Mouse (Mus musculus) heart, embryonic 12.5 days (tissue): ENCODE measurements around the gene Kcnk6. TPM values are rescaled to one million over a fixed set of nuclear protein-coding genes. Genes with fewer than 3 reads are reported as not detected.
A peak's percentile ranks its signal among the peaks of the same experiment; 100 is the strongest.
"Not testable (repeated sequence)": the region's sequence is repeated elsewhere in the genome, so short reads cannot be mapped to it uniquely, and the experiment has no call there.

Experiments used
- ATAC-seq: fragments of 200-750 bp; cut with Nextera tagmentation; 2 replicates; pipeline ENCODE4 v1.8.0; 2017; ENCODE audit warnings: moderate TSS enrichment, moderate library complexity; ENCODE audit not compliant: insufficient number of reproducible peaks, low FRiP score
- H3K27ac ChIP-seq: fragments of 300-500 bp; sonication (generic); 2 replicates; pipeline ENCODE4 v1.5.1; 2016; ENCODE audit warnings: mild to moderate bottlenecking, moderate library complexity; ENCODE audit not compliant: poor library complexity, severe bottlenecking
- H3K27me3 ChIP-seq: fragments of 300-500 bp; sonication (generic); replicated peaks from 2 replicates; pipeline ENCODE4 v1.6.1; 2016; ENCODE audit warnings: mild to moderate bottlenecking, moderate library complexity
- H3K36me3 ChIP-seq: fragments of 300-500 bp; sonication (generic); 2 replicates; pipeline ENCODE4 v1.6.1; 2016; ENCODE audit warnings: mild to moderate bottlenecking, moderate library complexity
- H3K4me1 ChIP-seq: fragments of 300-500 bp; sonication (generic); replicated peaks from 2 replicates; pipeline ENCODE4 v1.6.1; 2016; ENCODE audit warnings: mild to moderate bottlenecking
- H3K4me2 ChIP-seq: fragments of 300-500 bp; sonication (generic); 2 replicates; pipeline ENCODE4 v1.6.1; 2016; ENCODE audit warnings: mild to moderate bottlenecking, moderate library complexity
- H3K4me3 ChIP-seq: fragments of 300-500 bp; sonication (generic); 2 replicates; pipeline ENCODE4 v1.5.1; 2016; ENCODE audit warnings: mild to moderate bottlenecking
- H3K9ac ChIP-seq: fragments of 300-500 bp; sonication (generic); 2 replicates; pipeline ENCODE4 v1.6.1; 2016; ENCODE audit warnings: mild to moderate bottlenecking, moderate library complexity
- H3K9me3 ChIP-seq: fragments of 300-500 bp; sonication (generic); replicated peaks from 2 replicates; pipeline ENCODE4 v1.6.1; 2016; ENCODE audit warnings: mild to moderate bottlenecking, moderate library complexity
- WGBS: fragments of 180-500 bp; shearing (Covaris S2); methylation state at CpG from one replicate; pipeline ENCODE4 v1.1.7; 2016; 5-methylcytosine and 5-hydroxymethylcytosine counted together
- polyA plus RNA-seq: library from polyadenylated mRNA; unstranded; fragments of >200 nt; fragmentation: Nextera tagmentation; extraction: Ambion mirVana; gene quantifications from 2 replicates; pipeline ENCODE4 v1.2.1, GENCODE M21; 2016

Gene Kcnk6
- polyA plus RNA-seq, 1 experiment from 2014 or later = 3.4 TPM

- Histone ChIP-seq H3K4me2 (no peak overlapping the region), H3K4me3 (no peak overlapping the region), H3K9ac (no peak overlapping the region), H3K4me1 (no peaks in the 10 kb centered on the region), H3K36me3 (no peaks in the 10 kb centered on the region), H3K27ac (no peak overlapping the region), H3K27me3 (0 out of 2 replicates have a peak, but pooled peaks cover 3% of the 10 kb centered on the region), H3K9me3 (no peaks in the 10 kb centered on the region)
- no peak for ATAC-seq
- WGBS = 71% methylated on average over 6 of the region's 6 CpGs
Measured at GRCm38 (mm10) chr7:29202577-29202976, 29.7 kb downstream of the Kcnk6 start.

- H3K27ac ChIP-seq, H3K9ac ChIP-seq, H3K36me3 ChIP-seq, H3K4me1 ChIP-seq, H3K4me3 ChIP-seq, H3K27me3 ChIP-seq, ATAC-seq, H3K4me2 ChIP-seq, H3K9me3 ChIP-seq: not testable (repeated sequence)
- WGBS = 81% methylated on average over 1 of the region's 1 CpGs
Measured at GRCm38 (mm10) chr7:29194230-29194629, 38.1 kb downstream of the Kcnk6 start.

- H3K27me3 ChIP-seq, ATAC-seq, H3K9ac ChIP-seq, H3K4me2 ChIP-seq, H3K36me3 ChIP-seq, H3K27ac ChIP-seq, H3K9me3 ChIP-seq: not testable (repeated sequence)
- WGBS = 90% methylated on average over 4 of the region's 4 CpGs
- Histone ChIP-seq H3K4me3 (0 out of 2 replicates have a peak overlapping the region, but pooled peaks have one; percentile 80), H3K4me1 (peaks cover 18% of the 10 kb centered on the region)
Measured at GRCm38 (mm10) chr7:29181323-29181722, 51.0 kb downstream of the Kcnk6 start.

- Histone ChIP-seq H3K9me3 (no peaks in the 10 kb centered on the region), H3K4me3 (peak overlapping the region; percentile 80), H3K27me3 (no peaks in the 10 kb centered on the region), H3K36me3 (peaks cover 14% of the 10 kb centered on the region), H3K27ac (no peak overlapping the region), H3K4me1 (peaks cover 18% of the 10 kb centered on the region), H3K9ac (no peak overlapping the region), H3K4me2 (peak overlapping the region; percentile 88)
- WGBS = 38% methylated on average over 5 of the region's 5 CpGs
- peak; percentile 27; the same call in 1 of the 2 replicates for ATAC-seq
Measured at GRCm38 (mm10) chr7:29180854-29181236, 51.5 kb downstream of the Kcnk6 start.

- ATAC-seq = peak; percentile 95
- H3K4me2 ChIP-seq = peak within 1 kb of the TSS; percentile 88
- H3K36me3 ChIP-seq = peaks cover 20% of the 10 kb centered on the region
- H3K9me3 ChIP-seq = no peaks in the 10 kb centered on the region
- H3K27me3 ChIP-seq = no peaks in the 10 kb centered on the region
- under 1% methylated on average over 62 of the region's 62 CpGs for WGBS
- peak within 1 kb of the TSS; percentile 86 for H3K9ac ChIP-seq
- peak within 1 kb of the TSS; percentile 80 for H3K4me3 ChIP-seq
- H3K4me1 ChIP-seq = peaks cover 18% of the 10 kb centered on the region
- H3K27ac ChIP-seq = peak within 1 kb of the TSS; percentile 15; the same call in 1 of the 2 replicates
Measured at GRCm38 (mm10) chr7:29180077-29180853, 52.0 kb downstream of the Kcnk6 start, which contains the start of gene Psmd8. Gene Psmd8, minus strand, starts transcription at chr7:29180701.

- Histone ChIP-seq H3K4me3 (peak overlapping the region; percentile 80), H3K9ac (peak overlapping the region; percentile 86), H3K27ac (no peak overlapping the region), H3K9me3 (no peaks in the 10 kb centered on the region), H3K36me3 (peaks cover 29% of the 10 kb centered on the region), H3K27me3 (peaks cover 7% of the 10 kb centered on the region; the same call in 1 of the 2 replicates), H3K4me2 (peak overlapping the region; percentile 88), H3K4me1 (peaks cover 18% of the 10 kb centered on the region)
- 28% methylated on average over 7 of the region's 7 CpGs for WGBS
- no peak for ATAC-seq
Measured at GRCm38 (mm10) chr7:29179323-29179722, 53.0 kb downstream of the Kcnk6 start.

- peaks cover 18% of the 10 kb centered on the region for H3K4me1 ChIP-seq
- H3K4me2 ChIP-seq = 0 out of 2 replicates have a peak overlapping the region, but pooled peaks have one; percentile 88
- ATAC-seq = no peak
- WGBS = 88% methylated on average over 4 of the region's 4 CpGs
- H3K27me3 ChIP-seq = peaks cover 18% of the 10 kb centered on the region
- H3K4me3 ChIP-seq = no peak overlapping the region
- no peaks in the 10 kb centered on the region for H3K9me3 ChIP-seq
- H3K36me3 ChIP-seq = peaks cover 42% of the 10 kb centered on the region
- no peak overlapping the region for H3K9ac ChIP-seq
- no peak overlapping the region for H3K27ac ChIP-seq
Measured at GRCm38 (mm10) chr7:29178106-29178505, 54.2 kb downstream of the Kcnk6 start.

- WGBS = 30% methylated on average over 32 of the region's 32 CpGs
- peaks cover 42% of the 10 kb centered on the region for H3K36me3 ChIP-seq
- peaks cover 54% of the 10 kb centered on the region for H3K27me3 ChIP-seq
- H3K4me3 ChIP-seq = 0 out of 2 replicates have a peak overlapping the region, but pooled peaks have one; percentile 67
- peaks cover 38% of the 10 kb centered on the region for H3K4me1 ChIP-seq
- H3K9me3 ChIP-seq = no peaks in the 10 kb centered on the region
- H3K9ac ChIP-seq = no peak overlapping the region
- no peak for ATAC-seq
- H3K27ac ChIP-seq = no peak overlapping the region
- H3K4me2 ChIP-seq = 0 out of 2 replicates have a peak overlapping the region, but pooled peaks have one; percentile 89
Measured at GRCm38 (mm10) chr7:29172390-29173016, 59.8 kb downstream of the Kcnk6 start.

Other genes starting within 250 kb of the Kcnk6 start
- 0.14 and 0.24 TPM in 2 replicates for gene Ryr1, start 107.3 kb downstream of the Kcnk6 start, polyA plus RNA-seq
- gene Rasgrp4, start 97.7 kb downstream of the Kcnk6 start, polyA plus RNA-seq = 0.71 and 0.95 TPM in 2 replicates
- 13.5 TPM in 2 replicates for gene Fam98c, start 76.3 kb downstream of the Kcnk6 start, polyA plus RNA-seq
- 0.21 and 0.41 TPM in 2 replicates for gene Ggn, start 62.3 kb downstream of the Kcnk6 start, polyA plus RNA-seq
- 1.6 and 2.1 TPM in 2 replicates for gene Spred3, start 62.1 kb downstream of the Kcnk6 start, polyA plus RNA-seq
- 221 and 225 TPM in 2 replicates for gene Psmd8, start 51.8 kb downstream of the Kcnk6 start, polyA plus RNA-seq
- 0.38 and 0.44 TPM in 2 replicates for gene Catsperg1, start 18.5 kb downstream of the Kcnk6 start, polyA plus RNA-seq
- 99.4 and 104 TPM in 2 replicates for gene Yif1b, start 5.8 kb upstream of the Kcnk6 start, polyA plus RNA-seq
- gene 2200002D01Rik, start 16.0 kb upstream of the Kcnk6 start, polyA plus RNA-seq = 9.2 and 11.7 TPM in 2 replicates
- 87.7 and 90.4 TPM in 2 replicates for gene Spint2, start 49.4 kb upstream of the Kcnk6 start, polyA plus RNA-seq
- 13.2 and 13.9 TPM in 2 replicates for gene Ppp1r14a, start 56.8 kb upstream of the Kcnk6 start, polyA plus RNA-seq
- gene Dpf1, start 71.4 kb upstream of the Kcnk6 start, polyA plus RNA-seq = 2.2 TPM in 2 replicates